Mouse (Mus musculus) heart, postnatal 25 days (tissue): ENCODE results near the gene Ctsc. TPM values are rescaled to one million over a fixed set of nuclear protein-coding genes. Genes with fewer than 3 reads are reported as not detected.

Experiments
- total RNA-seq, 2 experiments: library from RNA; stranded (reverse); gene quantifications; 2 replicates each; pipeline ENCODE4 v1.2.3; 2021

The Ctsc gene
- total RNA-seq, 2 experiments from 2014 or later = 33.1 to 36.2 TPM

Other genes with a start within 250 kb of the Ctsc start
- under 1 TPM in 1 of 2 experiments, not detected in 1; 0.36 TPM for gene Rab38, start 152.2 kb downstream of the Ctsc start, total RNA-seq